Mouse (Mus musculus) forebrain, embryonic 10.5 days (tissue): Measurements from ENCODE around the gene Arpc3. TPM values are rescaled to one million over a fixed set of nuclear protein-coding genes. Genes with fewer than 3 reads are reported as not detected.
"Not testable (repeated sequence)": the region's sequence is repeated elsewhere in the genome, so short reads cannot be mapped to it uniquely, and the experiment has no call there.

Source experiments
- DNase-seq: peaks from one replicate; pipeline ENCODE4 v3.0.0-alpha.2; 2017; ENCODE audit warnings: low spot score; ENCODE audit errors: extremely low spot score
- H3K27ac ChIP-seq: fragments of 300-500 bp; sonication (generic); 2 replicates; pipeline ENCODE4 v1.5.1; 2016; ENCODE audit warnings: mild to moderate bottlenecking
- H3K27me3 ChIP-seq: fragments of 300-500 bp; sonication (generic); 2 replicates; pipeline ENCODE4 v1.6.1; 2016; ENCODE audit warnings: mild to moderate bottlenecking; ENCODE audit not compliant: poor library complexity, severe bottlenecking
- H3K36me3 ChIP-seq: fragments of 300-500 bp; sonication (generic); replicated peaks from 2 replicates; pipeline ENCODE4 v1.6.1; 2016; ENCODE audit warnings: mild to moderate bottlenecking, moderate library complexity
- H3K4me1 ChIP-seq: fragments of 300-500 bp; sonication (generic); 2 replicates; pipeline ENCODE4 v1.6.1; 2016
- H3K4me3 ChIP-seq: fragments of 300-500 bp; sonication (generic); 2 replicates; pipeline ENCODE4 v1.5.1; 2016; ENCODE audit warnings: mild to moderate bottlenecking, moderate library complexity
- H3K9me3 ChIP-seq: fragments of 300-500 bp; sonication (generic); 2 replicates; pipeline ENCODE4 v1.6.1; 2016; ENCODE audit warnings: mild to moderate bottlenecking, moderate library complexity
- WGBS: fragments of 180-500 bp; shearing (Covaris S2); methylation state at CpG from one replicate; pipeline ENCODE4 v1.1.7; 2016; 5-methylcytosine and 5-hydroxymethylcytosine counted together
- polyA plus RNA-seq: library from polyadenylated mRNA; unstranded; fragments of >200 nt; fragmentation: Nextera tagmentation; extraction: Ambion mirVana; gene quantifications from 2 replicates; pipeline ENCODE4 v1.2.1, GENCODE M21; 2016

The Arpc3 gene
- polyA plus RNA-seq, 1 experiment from 2014 or later = 98.7 TPM

DNA sequence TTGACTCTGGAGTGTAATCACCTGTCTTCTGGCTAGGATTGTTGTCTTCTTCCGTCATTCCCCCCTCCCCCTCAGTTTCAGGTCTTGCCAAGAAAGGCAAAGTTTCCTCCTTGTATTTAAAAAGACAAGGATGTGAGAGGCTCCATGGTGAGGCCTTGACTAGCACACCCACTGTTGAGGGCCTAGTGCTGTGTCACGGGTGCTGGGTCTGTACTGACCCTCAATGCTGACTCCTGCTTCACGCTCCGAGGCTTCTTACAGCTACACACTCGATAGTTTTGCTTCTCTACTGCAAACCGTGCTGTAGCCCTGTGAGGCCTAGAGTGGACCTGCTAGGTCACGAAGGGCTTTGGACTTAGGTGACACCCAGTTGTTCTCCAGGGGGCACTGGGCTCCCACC is 60.5 kb downstream of the Arpc3 start:
- H3K4me3 ChIP-seq = no peak overlapping the region
- no peak overlapping the region for H3K27ac ChIP-seq
- DNase-seq = no peak
- H3K27me3 ChIP-seq = no peaks in the 10 kb centered on the region
- H3K9me3 ChIP-seq = no peaks in the 10 kb centered on the region
- H3K4me1 ChIP-seq = peaks cover 11% of the 10 kb centered on the region
- H3K36me3 ChIP-seq = peaks cover 90% of the 10 kb centered on the region
- 88% methylated on average over 7 of the region's 7 CpGs for WGBS

GRCm38 (mm10) chr5:122453188-122453587 is 61.5 kb downstream of the Arpc3 start:
- Histone ChIP-seq H3K36me3 (peaks cover 95% of the 10 kb centered on the region), H3K27ac (no peak overlapping the region), H3K27me3 (no peaks in the 10 kb centered on the region), H3K9me3 (no peaks in the 10 kb centered on the region), H3K4me1 (peaks cover 11% of the 10 kb centered on the region), H3K4me3 (no peak overlapping the region)
- 92% methylated on average over 6 of the region's 6 CpGs for WGBS
- no peak for DNase-seq

- Histone ChIP-seq H3K4me1 (peaks cover 11% of the 10 kb centered on the region), H3K27ac (no peak overlapping the region), H3K27me3 (no peaks in the 10 kb centered on the region), H3K4me3 (no peak overlapping the region), H3K9me3 (no peaks in the 10 kb centered on the region), H3K36me3 (peaks cover 97% of the 10 kb centered on the region)
- WGBS = 91% methylated on average over 4 of the region's 4 CpGs
- no peak for DNase-seq
Observed at GRCm38 (mm10) chr5:122454442-122454841, 62.8 kb downstream of the Arpc3 start.

- peaks cover 97% of the 10 kb centered on the region for H3K36me3 ChIP-seq
Observed at GRCm38 (mm10) chr5:122454883-122455282, 63.2 kb downstream of the Arpc3 start.

DNA sequence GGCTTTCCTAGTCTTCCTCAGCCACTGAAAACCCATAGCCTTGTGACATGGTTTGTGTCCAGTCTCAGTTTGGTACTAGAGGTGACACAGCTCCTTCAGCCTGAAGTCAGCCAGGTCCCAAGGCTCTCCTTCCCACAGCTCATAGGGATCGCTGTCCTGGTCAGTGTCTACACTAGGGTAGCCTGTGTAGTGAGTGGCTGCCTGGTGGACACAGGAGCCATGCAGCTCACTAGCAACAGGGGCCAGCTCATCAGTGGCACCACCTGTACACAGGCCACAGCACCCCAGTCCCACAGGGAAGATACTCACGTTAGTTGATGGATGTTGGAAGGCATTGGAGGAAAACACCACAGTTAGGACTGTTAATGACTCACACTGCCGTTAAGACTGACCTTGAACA is 63.9 kb downstream of the Arpc3 start:
- Histone ChIP-seq H3K4me1 (no peaks in the 10 kb centered on the region), H3K4me3 (no peak overlapping the region), H3K27ac (no peak overlapping the region), H3K27me3 (no peaks in the 10 kb centered on the region), H3K36me3 (peaks cover 97% of the 10 kb centered on the region), H3K9me3 (no peaks in the 10 kb centered on the region)
- DNase-seq = no peak
- WGBS = 95% methylated on average over 3 of the region's 3 CpGs

More at GRCm38 (mm10) chr5:122454883-122455282, 63.2 kb downstream of the Arpc3 start:
- H3K27me3 ChIP-seq = no peaks in the 10 kb centered on the region
- H3K4me1 ChIP-seq = peaks cover 6% of the 10 kb centered on the region
- 97% methylated on average over 3 of the region's 3 CpGs for WGBS
- no peaks in the 10 kb centered on the region for H3K9me3 ChIP-seq
- no peak for DNase-seq
- no peak overlapping the region for H3K27ac ChIP-seq
- no peak overlapping the region for H3K4me3 ChIP-seq

GRCm38 (mm10) chr5:122457054-122457453 is 65.4 kb downstream of the Arpc3 start:
- H3K4me3 ChIP-seq, H3K9me3 ChIP-seq, H3K27me3 ChIP-seq, H3K27ac ChIP-seq, DNase-seq, H3K4me1 ChIP-seq: not testable (repeated sequence)
- H3K36me3 ChIP-seq = peaks cover 100% of the 10 kb centered on the region
- 91% methylated on average over 9 of the region's 9 CpGs for WGBS

- Histone ChIP-seq H3K9me3 (no peaks in the 10 kb centered on the region), H3K27me3 (no peaks in the 10 kb centered on the region), H3K4me1 (no peaks in the 10 kb centered on the region), H3K4me3 (no peak overlapping the region), H3K27ac (no peak overlapping the region), H3K36me3 (peaks cover 100% of the 10 kb centered on the region)
- 98% methylated on average over 4 of the region's 4 CpGs for WGBS
- no peak for DNase-seq
Observed at GRCm38 (mm10) chr5:122458066-122458465, 66.4 kb downstream of the Arpc3 start.

DNA sequence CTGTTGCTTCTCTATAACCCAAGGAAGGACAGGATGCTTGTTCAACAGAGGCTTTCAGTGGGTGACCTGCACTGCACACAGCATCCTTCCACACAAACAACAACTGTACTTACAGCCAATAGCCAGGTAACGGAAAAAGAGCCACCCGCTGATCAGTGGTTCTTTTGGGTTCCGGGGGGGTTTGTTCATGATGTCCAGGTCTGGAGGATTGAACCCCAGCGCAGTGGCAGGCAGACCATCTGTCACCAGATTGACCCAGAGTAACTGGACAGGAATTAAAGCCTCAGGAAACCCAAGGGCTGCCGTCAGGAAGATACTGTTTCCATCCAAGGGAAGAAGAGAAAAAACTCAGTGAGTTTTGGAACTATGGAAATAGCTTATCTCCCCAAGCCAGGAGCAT is 67.7 kb downstream of the Arpc3 start:
- H3K4me3 ChIP-seq = no peak overlapping the region
- peaks cover 100% of the 10 kb centered on the region for H3K36me3 ChIP-seq
- no peak overlapping the region for H3K27ac ChIP-seq
- no peaks in the 10 kb centered on the region for H3K9me3 ChIP-seq
- no peaks in the 10 kb centered on the region for H3K4me1 ChIP-seq
- H3K27me3 ChIP-seq = no peaks in the 10 kb centered on the region
- WGBS = 94% methylated on average over 5 of the region's 5 CpGs
- no peak for DNase-seq

DNA sequence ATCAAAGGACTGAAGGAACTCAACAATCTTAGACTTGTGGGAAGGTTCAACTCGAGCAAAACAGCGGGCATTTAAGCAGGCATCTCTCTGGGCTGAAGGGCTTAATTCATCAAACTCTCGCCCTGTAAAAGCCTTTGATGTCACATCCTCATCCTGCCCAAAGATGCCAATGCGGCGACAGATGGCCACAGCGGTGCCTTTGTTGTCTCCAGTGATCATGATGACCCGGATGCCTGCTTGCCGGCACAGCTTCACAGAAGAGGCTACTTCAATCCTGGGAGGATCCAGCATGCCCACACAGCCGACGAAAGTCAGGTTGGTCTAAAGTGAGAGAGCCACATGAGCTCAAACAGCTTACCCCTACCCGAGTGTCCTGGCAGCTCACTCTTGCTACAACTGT is 69.0 kb downstream of the Arpc3 start:
- Histone ChIP-seq H3K27me3 (no peaks in the 10 kb centered on the region), H3K36me3 (peaks cover 100% of the 10 kb centered on the region), H3K4me1 (no peaks in the 10 kb centered on the region), H3K9me3 (no peaks in the 10 kb centered on the region), H3K4me3 (no peak overlapping the region), H3K27ac (no peak overlapping the region)
- DNase-seq = no peak
- WGBS = 92% methylated on average over 11 of the region's 11 CpGs

GRCm38 (mm10) chr5:122461431-122461830 is 69.8 kb downstream of the Arpc3 start:
- peaks cover 100% of the 10 kb centered on the region for H3K36me3 ChIP-seq
- 97% methylated on average over 9 of the region's 9 CpGs for WGBS
- no peak overlapping the region for H3K4me3 ChIP-seq
- H3K27me3 ChIP-seq = no peaks in the 10 kb centered on the region
- H3K27ac ChIP-seq = no peak overlapping the region
- DNase-seq = no peak
- no peaks in the 10 kb centered on the region for H3K9me3 ChIP-seq
- no peaks in the 10 kb centered on the region for H3K4me1 ChIP-seq

Other genes starting within 250 kb of the Arpc3 start
- gene Ppp1cc, start 233.6 kb upstream of the Arpc3 start, polyA plus RNA-seq = 337 and 341 TPM in 2 replicates
- gene Hvcn1, start 185.1 kb upstream of the Arpc3 start, polyA plus RNA-seq = 13.7 and 14.7 TPM in 2 replicates
- 5.8 and 6.2 TPM in 2 replicates for gene Tctn1, start 127.4 kb upstream of the Arpc3 start, polyA plus RNA-seq
- gene Pptc7, start 107.5 kb upstream of the Arpc3 start, polyA plus RNA-seq = 8.3 and 9.0 TPM in 2 replicates
- 10.7 and 11.0 TPM in 2 replicates for gene Rad9b, start 37.6 kb upstream of the Arpc3 start, polyA plus RNA-seq
- gene Vps29, start 37.5 kb upstream of the Arpc3 start, polyA plus RNA-seq = 187 and 195 TPM in 2 replicates
- 84.6 and 92.9 TPM in 2 replicates for gene Gpn3, start 20.0 kb upstream of the Arpc3 start, polyA plus RNA-seq
- gene Fam216a, start 19.5 kb upstream of the Arpc3 start, polyA plus RNA-seq = 86.1 and 90.1 TPM in 2 replicates
- 54.3 and 59.2 TPM in 2 replicates for gene Anapc7, start 29.8 kb downstream of the Arpc3 start, polyA plus RNA-seq
- gene Atp2a2, start 110.3 kb downstream of the Arpc3 start, polyA plus RNA-seq = 34.8 and 37.6 TPM in 2 replicates
- 45.8 and 51.8 TPM in 2 replicates for gene Ift81, start 222.6 kb downstream of the Arpc3 start, polyA plus RNA-seq